Mouse (Mus musculus) kidney, adult 18-20 months (tissue): ENCODE measurements around the gene Zfp967.
"Not testable (repeated sequence)": the region's sequence is repeated elsewhere in the genome, so short reads cannot be mapped to it uniquely, and the experiment has no call there.

Source experiments
- DNase-seq: peaks from one replicate; pipeline ENCODE4 v3.0.0; 2021

Zfp967 gene

GRCm38 (mm10) chr2:176520756-176521155 is at the start of gene Zfp967:
Gene Zfp967, plus strand, starts transcription at chr2:176521056.
- DNase-seq = not testable (repeated sequence)

DNA sequence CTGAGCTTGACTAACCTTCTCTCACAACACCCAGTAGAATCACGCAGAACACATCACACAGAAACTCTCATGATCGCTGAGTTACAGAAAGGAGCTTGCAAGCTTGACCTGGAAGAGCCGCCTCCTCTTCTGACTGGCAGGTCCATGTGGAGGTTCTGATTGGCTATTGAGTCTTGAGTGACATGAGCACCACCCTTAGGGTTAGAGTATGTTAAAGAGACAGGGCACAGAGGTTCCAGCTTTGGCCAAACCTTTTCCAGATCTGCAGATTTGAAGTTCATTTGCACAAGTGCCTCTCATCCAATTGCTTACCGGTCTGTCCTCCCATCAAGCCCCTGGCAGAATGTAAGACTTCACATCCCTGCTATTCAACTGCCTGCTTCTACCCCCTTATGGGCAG is 34.2 kb upstream of the Zfp967 start, which contains the start of gene Gm14434:
Gene Gm14434 (minus strand): TSS at position 101 of the 400 bp plus-strand sequence.
- not testable (repeated sequence) for DNase-seq
